Mouse (Mus musculus): ENCODE measurements at regions not wholly inside any gene's neighbourhood (a gene's known extent, or its start where the extent isn't known, plus 50 kb on each side); places are given as distances from the start of the nearest gene placed in this dataset.

- DNase-seq (ENCODE audit: low read depth), result no peak
Observed at GRCm38 (mm10) chr3:21816968-21817858, 259.2 kb upstream of the Tbl1xr1 start.

GRCm38 (mm10) chr3:21819030-21819429 is 257.4 kb upstream of the Tbl1xr1 start:
- no peak for DNase-seq (ENCODE audit: low read depth)

- DNase-seq (ENCODE audit: low read depth), result no peak
Observed at GRCm38 (mm10) chr3:21820051-21820598, 256.3 kb upstream of the Tbl1xr1 start.

- no peak for DNase-seq (ENCODE audit: low read depth)
Observed at GRCm38 (mm10) chr3:21822675-21823074, 253.8 kb upstream of the Tbl1xr1 start.

GRCm38 (mm10) chr3:21823331-21823730 is 253.1 kb upstream of the Tbl1xr1 start:
- DNase-seq (ENCODE audit: low read depth), result no peak

GRCm38 (mm10) chr3:21824101-21824880 is 252.2 kb upstream of the Tbl1xr1 start:
- DNase-seq (ENCODE audit: low read depth), result no peak

- DNase-seq (ENCODE audit: low read depth), result no peak
Observed at GRCm38 (mm10) chr3:21824913-21825610, 251.4 kb upstream of the Tbl1xr1 start.

GRCm38 (mm10) chr3:21827656-21828055 is 248.8 kb upstream of the Tbl1xr1 start:
- no peak for DNase-seq (ENCODE audit: low read depth)

- DNase-seq (ENCODE audit: low read depth), result no peak
Observed at GRCm38 (mm10) chr3:21833111-21833510, 243.3 kb upstream of the Tbl1xr1 start.

- DNase-seq (ENCODE audit: low read depth), result no peak
Observed at GRCm38 (mm10) chr3:21835526-21835925, 240.9 kb upstream of the Tbl1xr1 start.

- no peak for DNase-seq (ENCODE audit: low read depth)
Observed at GRCm38 (mm10) chr3:21837297-21837946, 239.0 kb upstream of the Tbl1xr1 start.

GRCm38 (mm10) chr3:21840751-21841488 is 235.5 kb upstream of the Tbl1xr1 start:
- DNase-seq (ENCODE audit: low read depth), result no peak

- no peak for DNase-seq (ENCODE audit: low read depth)
Observed at GRCm38 (mm10) chr3:21841506-21841905, 234.9 kb upstream of the Tbl1xr1 start.

- DNase-seq (ENCODE audit: low read depth), result no peak
Observed at GRCm38 (mm10) chr3:21842545-21843291, 233.7 kb upstream of the Tbl1xr1 start.

GRCm38 (mm10) chr3:21843292-21843852 is 233.1 kb upstream of the Tbl1xr1 start:
- no peak for DNase-seq (ENCODE audit: low read depth)

GRCm38 (mm10) chr3:21849831-21850230 is 226.6 kb upstream of the Tbl1xr1 start:
- DNase-seq (ENCODE audit: low read depth), result no peak

- no peak for DNase-seq (ENCODE audit: low read depth)
Observed at GRCm38 (mm10) chr3:21850977-21851376, 225.5 kb upstream of the Tbl1xr1 start.

GRCm38 (mm10) chr3:21854340-21854739 is 222.1 kb upstream of the Tbl1xr1 start:
- DNase-seq (ENCODE audit: low read depth), result no peak

- no peak for DNase-seq (ENCODE audit: low read depth)
Observed at GRCm38 (mm10) chr3:21859436-21859835, 217.0 kb upstream of the Tbl1xr1 start.

Data from c-Kit-positive CD71-negative TER-119-negative erythroid progenitor cells, embryonic 14.5 days (primary cell).